Mouse (Mus musculus) neural tube, embryonic 15.5 days (tissue): Measurements from ENCODE around the gene 4933411K16Rik. TPM values are rescaled to one million over a fixed set of nuclear protein-coding genes. Genes with fewer than 3 reads are reported as not detected.

Experiments used
- ATAC-seq: fragments of 200-750 bp; cut with Nextera tagmentation; 2 replicates; pipeline ENCODE4 v1.8.0; 2017; ENCODE audit warnings: mild to moderate bottlenecking, moderate TSS enrichment, moderate library complexity; ENCODE audit not compliant: low FRiP score
- H3K27ac ChIP-seq: fragments of 300-500 bp; sonication (generic); replicated peaks from 2 replicates; pipeline ENCODE4 v1.5.1; 2015; ENCODE audit warnings: mild to moderate bottlenecking, inconsistent platforms
- H3K27me3 ChIP-seq: fragments of 300-500 bp; sonication (generic); replicated peaks from 2 replicates; pipeline ENCODE4 v1.6.1; 2015; ENCODE audit warnings: inconsistent platforms
- H3K36me3 ChIP-seq: fragments of 300-500 bp; sonication (generic); 2 replicates; pipeline ENCODE4 v1.6.1; 2015; ENCODE audit warnings: inconsistent platforms
- H3K4me1 ChIP-seq: fragments of 300-500 bp; sonication (generic); 2 replicates; pipeline ENCODE4 v1.6.1; 2015; ENCODE audit warnings: inconsistent platforms
- H3K4me2 ChIP-seq: fragments of 300-500 bp; sonication (generic); 2 replicates; pipeline ENCODE4 v1.6.1; 2015; ENCODE audit warnings: inconsistent platforms, mild to moderate bottlenecking, moderate library complexity
- H3K4me3 ChIP-seq: fragments of 300-500 bp; sonication (generic); replicated peaks from 2 replicates; pipeline ENCODE4 v1.5.1; 2015; ENCODE audit warnings: mild to moderate bottlenecking, inconsistent platforms
- H3K9ac ChIP-seq: fragments of 300-500 bp; sonication (generic); replicated peaks from 2 replicates; pipeline ENCODE4 v1.6.1; 2015; ENCODE audit warnings: mild to moderate bottlenecking, inconsistent platforms
- H3K9me3 ChIP-seq: fragments of 300-500 bp; sonication (generic); replicated peaks from 2 replicates; pipeline ENCODE4 v1.6.1; 2016; ENCODE audit warnings: inconsistent platforms
- WGBS: fragments of 180-500 bp; shearing (Covaris S2); methylation state at CpG from one replicate; pipeline ENCODE4 v1.1.7; 2015; ENCODE audit warnings: mixed read lengths; 5-methylcytosine and 5-hydroxymethylcytosine counted together
- polyA plus RNA-seq: library from polyadenylated mRNA; unstranded; fragments of >200 nt; fragmentation: Nextera tagmentation; extraction: Ambion mirVana; gene quantifications from 2 replicates; pipeline ENCODE4 v1.2.1, GENCODE M21; 2015

Gene 4933411K16Rik
- polyA plus RNA-seq, 1 experiment from 2014 or later = not detected

GRCm38 (mm10) chr19:42017399-42018247 is 34.4 kb upstream of the 4933411K16Rik start:
- H3K9me3 ChIP-seq = no peaks in the 10 kb centered on the region
- H3K27me3 ChIP-seq = no peaks in the 10 kb centered on the region
- peak overlapping the region; percentile 54 for H3K27ac ChIP-seq
- WGBS = 73% methylated on average over 8 of the region's 8 CpGs
- H3K9ac ChIP-seq = no peak overlapping the region
- no peak for ATAC-seq
- H3K36me3 ChIP-seq = no peaks in the 10 kb centered on the region
- peaks cover 23% of the 10 kb centered on the region for H3K4me1 ChIP-seq
- no peak overlapping the region for H3K4me2 ChIP-seq
- H3K4me3 ChIP-seq = no peak overlapping the region

DNA sequence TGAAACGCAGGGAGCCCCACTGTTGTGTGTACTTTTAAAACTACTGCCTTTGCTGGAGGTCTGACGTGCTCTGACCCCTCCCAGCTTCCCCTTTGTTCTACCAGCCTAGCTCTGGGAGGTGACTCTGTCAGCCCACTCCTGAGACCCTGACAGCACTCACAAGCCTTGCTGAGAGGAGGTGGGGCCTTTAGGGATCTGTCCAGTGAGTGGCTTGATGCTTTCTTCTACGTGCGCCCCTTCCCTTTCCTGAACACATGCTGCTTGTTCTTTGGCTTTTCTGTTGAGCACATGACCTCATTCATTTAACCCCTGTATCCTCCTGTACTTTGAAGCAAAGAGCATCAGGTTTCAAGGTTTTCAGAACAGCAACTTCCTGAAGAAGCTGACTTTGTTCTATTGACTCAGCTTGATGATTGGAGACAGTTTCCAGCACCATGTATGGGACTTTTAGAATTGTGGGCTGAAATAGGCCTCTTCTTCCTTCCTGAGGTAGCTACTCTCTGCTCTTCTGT is 33.0 kb upstream of the 4933411K16Rik start:
- H3K4me2 ChIP-seq = no peak overlapping the region
- no peaks in the 10 kb centered on the region for H3K27me3 ChIP-seq
- WGBS = 51% methylated on average over 4 of the region's 4 CpGs
- no peaks in the 10 kb centered on the region for H3K9me3 ChIP-seq
- peaks cover 23% of the 10 kb centered on the region for H3K4me1 ChIP-seq
- H3K36me3 ChIP-seq = no peaks in the 10 kb centered on the region
- peak overlapping the region; percentile 33; the same call in 1 of the 2 replicates for H3K27ac ChIP-seq
- no peak for ATAC-seq
- no peak overlapping the region for H3K9ac ChIP-seq
- H3K4me3 ChIP-seq = no peak overlapping the region

GRCm38 (mm10) chr19:42021681-42022541 is 30.1 kb upstream of the 4933411K16Rik start:
- H3K4me3 ChIP-seq = no peak overlapping the region
- 69% methylated on average over 10 of the region's 10 CpGs for WGBS

DNA sequence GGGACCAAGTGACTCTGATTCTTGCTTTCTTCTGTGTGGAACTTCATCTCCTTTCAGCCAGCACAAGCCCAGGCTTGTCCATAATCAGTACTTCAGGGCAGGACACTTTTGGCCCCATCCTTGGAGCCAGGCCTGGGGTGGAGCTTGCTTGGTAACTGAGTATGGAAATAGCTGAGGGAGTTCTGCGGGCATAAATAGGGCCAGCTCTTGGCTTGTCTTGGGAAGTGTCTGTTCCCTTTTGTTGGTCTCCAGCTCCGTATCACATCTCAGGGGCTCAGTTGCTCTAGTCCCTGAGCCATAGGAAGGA is 29.6 kb upstream of the 4933411K16Rik start:
- H3K27me3 ChIP-seq = no peaks in the 10 kb centered on the region
- H3K4me1 ChIP-seq = peaks cover 17% of the 10 kb centered on the region
- WGBS = 81% methylated on average over 2 of the region's 2 CpGs
- no peak overlapping the region for H3K4me3 ChIP-seq
- H3K9me3 ChIP-seq = no peaks in the 10 kb centered on the region
- H3K36me3 ChIP-seq = no peaks in the 10 kb centered on the region
- H3K9ac ChIP-seq = no peak overlapping the region
- H3K4me2 ChIP-seq = no peak overlapping the region
- H3K27ac ChIP-seq = no peak overlapping the region
- no peak for ATAC-seq

More at GRCm38 (mm10) chr19:42021681-42022541, 30.1 kb upstream of the 4933411K16Rik start:
- Histone ChIP-seq H3K9ac (no peak overlapping the region), H3K9me3 (no peaks in the 10 kb centered on the region), H3K36me3 (no peaks in the 10 kb centered on the region), H3K4me2 (no peak overlapping the region), H3K4me1 (peaks cover 23% of the 10 kb centered on the region), H3K27me3 (no peaks in the 10 kb centered on the region), H3K27ac (0 out of 2 replicates have a peak overlapping the region, but pooled peaks have one; percentile 9)
- no peak for ATAC-seq

GRCm38 (mm10) chr19:42026158-42026557 is 25.9 kb upstream of the 4933411K16Rik start:
- 11% methylated on average over 5 of the region's 5 CpGs for WGBS
- Histone ChIP-seq H3K4me1 (peaks cover 8% of the 10 kb centered on the region), H3K27me3 (no peaks in the 10 kb centered on the region), H3K4me3 (no peak overlapping the region), H3K9ac (no peak overlapping the region), H3K4me2 (no peak overlapping the region), H3K36me3 (no peaks in the 10 kb centered on the region), H3K9me3 (no peaks in the 10 kb centered on the region), H3K27ac (no peak overlapping the region)
- ATAC-seq = peak; percentile 45; the same call in 1 of the 2 replicates

GRCm38 (mm10) chr19:42031112-42031511 is 20.9 kb upstream of the 4933411K16Rik start:
- Histone ChIP-seq H3K27me3 (no peaks in the 10 kb centered on the region), H3K36me3 (no peaks in the 10 kb centered on the region; the same call in 1 of the 2 replicates), H3K4me1 (peaks cover 21% of the 10 kb centered on the region), H3K9ac (no peak overlapping the region), H3K9me3 (no peaks in the 10 kb centered on the region), H3K4me2 (no peak overlapping the region), H3K4me3 (no peak overlapping the region), H3K27ac (no peak overlapping the region)
- 79% methylated on average over 5 of the region's 5 CpGs for WGBS
- no peak for ATAC-seq

DNA sequence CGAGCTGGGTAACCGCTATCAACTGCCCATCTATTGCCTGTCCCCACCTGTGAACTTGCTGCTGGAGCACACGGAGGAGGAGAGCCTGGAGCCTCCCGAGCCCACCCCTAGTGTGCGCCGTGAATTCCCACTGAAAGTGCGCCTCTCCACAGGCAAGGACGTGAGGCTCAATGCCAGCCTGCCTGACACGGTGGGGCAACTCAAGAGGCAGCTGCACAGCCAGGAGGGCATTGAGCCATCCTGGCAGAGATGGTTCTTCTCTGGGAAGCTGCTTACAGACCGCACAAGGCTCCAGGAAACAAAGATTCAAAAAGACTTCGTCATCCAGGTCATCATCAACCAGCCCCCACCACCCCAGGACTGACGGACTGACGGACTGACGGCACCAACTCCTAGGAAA is 18.4 kb upstream of the 4933411K16Rik start:
- H3K36me3 ChIP-seq = no peaks in the 10 kb centered on the region; the same call in 1 of the 2 replicates
- WGBS = 85% methylated on average over 14 of the region's 14 CpGs
- no peak overlapping the region for H3K27ac ChIP-seq
- no peaks in the 10 kb centered on the region for H3K9me3 ChIP-seq
- no peak for ATAC-seq
- no peak overlapping the region for H3K9ac ChIP-seq
- peaks cover 19% of the 10 kb centered on the region for H3K4me1 ChIP-seq
- no peak overlapping the region for H3K4me2 ChIP-seq
- H3K4me3 ChIP-seq = no peak overlapping the region
- H3K27me3 ChIP-seq = no peaks in the 10 kb centered on the region

DNA sequence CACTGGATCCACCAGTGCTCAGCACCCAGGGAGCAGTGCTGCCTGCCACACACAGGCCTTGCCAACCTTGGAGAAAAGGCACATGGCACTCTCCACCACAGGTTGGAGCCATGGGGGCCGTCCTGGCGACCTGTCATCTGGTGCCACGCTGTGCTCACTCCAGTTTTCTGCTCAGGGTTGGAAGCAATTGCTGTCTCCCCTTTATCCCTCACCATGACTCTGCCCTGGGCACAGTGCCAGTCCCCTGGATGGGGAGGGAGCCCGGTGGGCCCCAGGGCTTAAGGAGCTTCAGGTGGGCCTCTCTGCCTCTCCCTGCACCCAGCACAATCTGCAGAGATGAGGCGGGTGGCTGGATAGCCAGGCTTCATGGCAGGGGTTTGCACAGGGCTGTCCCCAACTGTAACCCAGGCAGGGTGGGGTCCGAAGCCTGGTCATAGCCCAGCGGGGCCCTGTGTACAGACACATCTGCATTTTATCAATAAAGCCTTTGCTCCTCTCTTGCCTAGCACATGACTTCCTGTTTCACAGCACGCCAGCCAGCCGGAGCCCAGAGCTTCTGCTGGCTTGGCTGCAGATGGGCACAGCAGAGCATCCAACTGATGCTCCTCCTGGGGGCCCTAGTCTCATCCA is 17.8 kb upstream of the 4933411K16Rik start:
- ATAC-seq = no peak
- Histone ChIP-seq H3K27me3 (no peaks in the 10 kb centered on the region), H3K4me1 (peaks cover 19% of the 10 kb centered on the region), H3K9ac (no peak overlapping the region), H3K4me3 (no peak overlapping the region), H3K36me3 (no peaks in the 10 kb centered on the region; the same call in 1 of the 2 replicates), H3K27ac (0 out of 2 replicates have a peak overlapping the region, but pooled peaks have one; percentile 23), H3K9me3 (no peaks in the 10 kb centered on the region), H3K4me2 (no peak overlapping the region)
- WGBS = 77% methylated on average over 9 of the region's 9 CpGs

GRCm38 (mm10) chr19:42034881-42035455 is 17.1 kb upstream of the 4933411K16Rik start:
- WGBS = 62% methylated on average over 11 of the region's 11 CpGs
- H3K9me3 ChIP-seq = no peaks in the 10 kb centered on the region
- H3K4me3 ChIP-seq = no peak overlapping the region
- peaks cover 19% of the 10 kb centered on the region for H3K4me1 ChIP-seq
- no peak for ATAC-seq
- 0 out of 2 replicates have a peak, but pooled peaks cover 2% of the 10 kb centered on the region for H3K27me3 ChIP-seq
- no peak overlapping the region for H3K9ac ChIP-seq
- H3K36me3 ChIP-seq = no peaks in the 10 kb centered on the region; the same call in 1 of the 2 replicates
- no peak overlapping the region for H3K4me2 ChIP-seq
- 0 out of 2 replicates have a peak overlapping the region, but pooled peaks have one; percentile 19 for H3K27ac ChIP-seq

GRCm38 (mm10) chr19:42035456-42036248 is 16.4 kb upstream of the 4933411K16Rik start, which contains the start of gene Ankrd2:
Ankrd2 (plus strand) TSS chr19:42036000.
- 65% methylated on average over 19 of the region's 19 CpGs for WGBS
- ATAC-seq = peak; percentile 79

More at GRCm38 (mm10) chr19:42035456-42036248, 16.4 kb upstream of the 4933411K16Rik start, which contains the start of gene Ankrd2:
- H3K9ac ChIP-seq = no peak within 1 kb of the TSS
- H3K4me1 ChIP-seq = peaks cover 19% of the 10 kb centered on the region
- no peaks in the 10 kb centered on the region for H3K9me3 ChIP-seq
- 0 out of 2 replicates have a peak, but pooled peaks cover 6% of the 10 kb centered on the region for H3K27me3 ChIP-seq
- no peaks in the 10 kb centered on the region; the same call in 1 of the 2 replicates for H3K36me3 ChIP-seq
- 0 out of 2 replicates have a peak within 1 kb of the TSS, but pooled peaks have one; percentile 19 for H3K27ac ChIP-seq
- H3K4me3 ChIP-seq = no peak within 1 kb of the TSS
- no peak within 1 kb of the TSS for H3K4me2 ChIP-seq
